Mouse (Mus musculus) intestine, postnatal 0 days (tissue): Measurements from ENCODE around the gene Wdr63. TPM values are rescaled to one million over a fixed set of nuclear protein-coding genes. Genes with fewer than 3 reads are reported as not detected.

Experiments
- ATAC-seq: fragments of 200-750 bp; cut with Nextera tagmentation; 2 replicates; pipeline ENCODE4 v1.8.0; 2017; ENCODE audit warnings: mild to moderate bottlenecking, moderate TSS enrichment, moderate library complexity
- H3K27ac ChIP-seq: fragments of 300-500 bp; sonication (generic); 2 replicates; pipeline ENCODE4 v1.5.1; 2014; ENCODE audit warnings: mild to moderate bottlenecking, low read depth, low read length, moderate library complexity
- H3K27me3 ChIP-seq: fragments of 300-500 bp; sonication (generic); replicated peaks from 2 replicates; pipeline ENCODE4 v1.6.1; 2014; ENCODE audit warnings: low read length, mixed read lengths; ENCODE audit not compliant: control insufficient read depth, insufficient read depth
- H3K36me3 ChIP-seq: fragments of 300-500 bp; sonication (generic); 2 replicates; pipeline ENCODE4 v1.6.1; 2014; ENCODE audit warnings: mild to moderate bottlenecking, moderate library complexity; ENCODE audit not compliant: control insufficient read depth, insufficient read depth
- H3K4me1 ChIP-seq: fragments of 300-500 bp; sonication (generic); replicated peaks from 2 replicates; pipeline ENCODE4 v1.6.1; 2014; ENCODE audit warnings: antibody characterized with exemption, low read length, mixed read lengths; ENCODE audit not compliant: control insufficient read depth, insufficient read depth
- H3K4me2 ChIP-seq: fragments of 300-500 bp; sonication (generic); replicated peaks from 2 replicates; pipeline ENCODE4 v1.6.1; 2014; ENCODE audit warnings: low read depth, mild to moderate bottlenecking, moderate library complexity
- H3K4me3 ChIP-seq: fragments of 300-500 bp; sonication (generic); 2 replicates; pipeline ENCODE4 v1.5.1; 2014; ENCODE audit warnings: low read depth, low read length
- H3K9ac ChIP-seq: fragments of 300-500 bp; sonication (generic); 2 replicates; pipeline ENCODE4 v1.6.1; 2014; ENCODE audit warnings: mild to moderate bottlenecking, low read depth, low read length
- H3K9me3 ChIP-seq: fragments of 300-500 bp; sonication (generic); 2 replicates; pipeline ENCODE4 v1.6.1; 2016; ENCODE audit warnings: mixed run types; ENCODE audit not compliant: control insufficient read depth
- CTCF ChIP-seq: sonication (generic); IDR thresholded peaks from 2 replicates; pipeline ENCODE4 v1.5.1; 2016; ENCODE audit warnings: low read depth, mild to moderate bottlenecking, control low read depth, antibody characterized with exemption, moderate library complexity
- WGBS: fragments of 180-500 bp; shearing (Covaris S2); extraction: QIAGEN DNeasy Blood & Tissue Kit; methylation state at CpG from one replicate; pipeline ENCODE4 v1.1.7; 2014; 5-methylcytosine and 5-hydroxymethylcytosine counted together
- polyA plus RNA-seq: library from polyadenylated mRNA; unstranded; fragments of >200 nt; fragmentation: Nextera tagmentation; extraction: Ambion mirVana; gene quantifications from 2 replicates; pipeline ENCODE4 v1.2.1, GENCODE M21; 2015

The Wdr63 gene
- polyA plus RNA-seq, 1 experiment from 2014 or later: 1.0 TPM

- Histone ChIP-seq H3K4me2 (no peak overlapping the region), H3K9me3 (no peaks in the 10 kb centered on the region), H3K27ac (no peak overlapping the region), H3K9ac (no peak overlapping the region), H3K4me1 (no peaks in the 10 kb centered on the region), H3K27me3 (no peaks in the 10 kb centered on the region), H3K36me3 (no peaks in the 10 kb centered on the region), H3K4me3 (no peak overlapping the region)
- 87% methylated on average over 11 of the region's 11 CpGs for WGBS
- TF ChIP-seq CTCF: no peak
- no peak for ATAC-seq
Measured at GRCm38 (mm10) chr3:146041382-146041781, 66.5 kb downstream of the Wdr63 start.

- Histone ChIP-seq H3K9me3 (no peaks in the 10 kb centered on the region), H3K4me3 (no peak overlapping the region), H3K36me3 (no peaks in the 10 kb centered on the region), H3K27me3 (no peaks in the 10 kb centered on the region), H3K4me1 (no peaks in the 10 kb centered on the region), H3K27ac (no peak overlapping the region), H3K4me2 (no peak overlapping the region), H3K9ac (no peak overlapping the region)
- TF ChIP-seq CTCF: no peak
- 0 out of 2 replicates have a peak, but pooled peaks have one; percentile 27 for ATAC-seq
- WGBS: 43% methylated on average over 12 of the region's 12 CpGs
Measured at GRCm38 (mm10) chr3:146039132-146039903, 68.6 kb downstream of the Wdr63 start.

GRCm38 (mm10) chr3:146037906-146038305 lies 70.0 kb downstream of the Wdr63 start:
- WGBS: 26% methylated on average over 15 of the region's 15 CpGs
- H3K4me2 ChIP-seq: no peak overlapping the region; the same call in 1 of the 2 replicates

DNA sequence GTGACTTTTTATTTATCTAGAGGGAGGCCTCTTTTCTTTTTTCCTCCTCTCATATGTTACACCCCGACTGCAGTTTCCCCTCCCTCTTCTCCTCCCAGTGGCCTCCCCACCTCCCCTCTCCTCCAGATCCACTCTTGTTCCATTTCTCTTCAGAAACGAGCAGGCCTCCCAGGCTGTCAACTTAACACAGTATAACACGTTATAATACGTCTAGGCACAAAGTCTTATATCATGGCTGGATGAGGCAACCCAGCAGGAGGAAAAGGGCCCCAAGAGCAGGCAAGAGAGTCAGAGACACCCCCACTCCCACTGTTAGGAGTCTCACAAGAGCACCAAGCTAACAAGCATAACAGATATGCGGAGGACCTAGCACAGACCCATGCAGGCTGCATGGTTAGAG lies 75.0 kb downstream of the Wdr63 start:
- H3K4me2 ChIP-seq: no peak overlapping the region
- no peak for TF ChIP-seq CTCF
- H3K27ac ChIP-seq: no peak overlapping the region
- no peaks in the 10 kb centered on the region for H3K36me3 ChIP-seq
- H3K27me3 ChIP-seq: no peaks in the 10 kb centered on the region
- H3K4me3 ChIP-seq: no peak overlapping the region
- 79% methylated on average over 5 of the region's 5 CpGs for WGBS
- no peaks in the 10 kb centered on the region for H3K4me1 ChIP-seq
- no peaks in the 10 kb centered on the region for H3K9me3 ChIP-seq
- ATAC-seq: no peak
- no peak overlapping the region for H3K9ac ChIP-seq

More at GRCm38 (mm10) chr3:146037906-146038305, 70.0 kb downstream of the Wdr63 start:
- Histone ChIP-seq H3K4me3 (no peak overlapping the region), H3K9me3 (no peaks in the 10 kb centered on the region), H3K27me3 (no peaks in the 10 kb centered on the region), H3K4me1 (no peaks in the 10 kb centered on the region), H3K36me3 (no peaks in the 10 kb centered on the region), H3K9ac (no peak overlapping the region), H3K27ac (no peak overlapping the region)
- ATAC-seq: peak; percentile 46; the same call in 1 of the 2 replicates
- TF ChIP-seq CTCF: no peak

DNA sequence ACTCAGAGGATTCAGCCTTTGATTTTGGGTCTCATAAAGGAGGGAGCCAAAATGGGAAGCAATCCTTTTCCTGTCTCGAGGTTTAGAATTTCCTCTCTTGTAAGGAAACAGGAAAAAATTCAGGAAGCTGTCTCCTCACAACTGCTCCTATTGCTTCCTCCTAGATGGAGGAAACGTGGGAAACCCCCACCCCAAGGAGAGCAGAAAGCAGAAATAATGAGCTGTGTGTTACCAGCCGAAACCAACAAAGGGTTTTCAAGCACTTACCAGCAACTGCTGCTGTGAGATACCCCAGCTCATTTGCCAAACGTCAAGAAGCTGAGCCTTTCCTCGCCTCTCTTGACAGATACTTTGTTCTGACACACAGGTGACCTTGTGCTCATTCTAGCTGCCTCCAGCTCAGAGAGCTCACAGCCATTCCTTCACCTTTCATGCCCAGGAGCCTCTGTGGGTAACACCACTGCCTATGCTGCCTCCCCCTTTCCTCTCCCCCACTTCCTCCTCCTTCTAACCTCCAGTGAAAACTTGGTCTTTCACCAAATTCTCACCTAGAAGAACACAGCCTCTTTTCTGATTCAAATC lies 77.6 kb downstream of the Wdr63 start:
- no peaks in the 10 kb centered on the region for H3K36me3 ChIP-seq
- ATAC-seq: no peak
- no peak overlapping the region for H3K9ac ChIP-seq
- no peaks in the 10 kb centered on the region for H3K9me3 ChIP-seq
- no peaks in the 10 kb centered on the region for H3K27me3 ChIP-seq
- no peak overlapping the region for H3K4me3 ChIP-seq
- 43% methylated on average over 5 of the region's 5 CpGs for WGBS
- no peak overlapping the region for H3K27ac ChIP-seq
- no peak overlapping the region for H3K4me2 ChIP-seq
- TF ChIP-seq CTCF: no peak
- H3K4me1 ChIP-seq: no peaks in the 10 kb centered on the region

- no peak for ATAC-seq
- Histone ChIP-seq H3K4me1 (no peaks in the 10 kb centered on the region), H3K4me2 (no peak overlapping the region), H3K27me3 (no peaks in the 10 kb centered on the region), H3K27ac (no peak overlapping the region), H3K4me3 (no peak overlapping the region), H3K9ac (no peak overlapping the region), H3K9me3 (no peaks in the 10 kb centered on the region), H3K36me3 (no peaks in the 10 kb centered on the region)
- 49% methylated on average over 3 of the region's 3 CpGs for WGBS
- TF ChIP-seq CTCF: no peak
Measured at GRCm38 (mm10) chr3:146029234-146029633, 78.7 kb downstream of the Wdr63 start.
